Mouse (Mus musculus) adrenal gland, adult 8-10 months (tissue): ENCODE results near the gene Tfap2d. TPM values are rescaled to one million over a fixed set of nuclear protein-coding genes. Genes with fewer than 3 reads are reported as not detected.

Experiments used
- DNase-seq: peaks from one replicate; pipeline ENCODE4 v3.0.0; 2022
- total RNA-seq, 4 experiments: library from RNA; stranded (reverse); gene quantifications; 2 replicates each; pipeline ENCODE4 v1.2.4; 2022

Gene Tfap2d
- total RNA-seq, 4 experiments from 2014 or later: not detected

- no peak for DNase-seq
Measured at GRCm38 (mm10) chr1:19211033-19211405, 108.2 kb downstream of the Tfap2d start.

- DNase-seq: no peak
Measured at GRCm38 (mm10) chr1:19211546-19212154, 108.8 kb downstream of the Tfap2d start.

GRCm38 (mm10) chr1:19212691-19213090, 109.9 kb downstream of the Tfap2d start:
- DNase-seq: no peak

- DNase-seq: no peak
Measured at GRCm38 (mm10) chr1:19213171-19213570, 110.3 kb downstream of the Tfap2d start.

- DNase-seq: no peak
Measured at GRCm38 (mm10) chr1:19213851-19214395, 111.1 kb downstream of the Tfap2d start.

Other genes starting within 250 kb of the Tfap2d start
- 10 to 100 TPM; 10.8 to 19.0 (median 14.7) TPM for gene Tfap2b, start 105.9 kb downstream of the Tfap2d start, total RNA-seq